Mouse (Mus musculus) neural tube, embryonic 15.5 days (tissue): ENCODE data around the gene Ift81. TPM values are rescaled to one million over a fixed set of nuclear protein-coding genes. Genes with fewer than 3 reads are reported as not detected.

ENCODE experiments used
- ATAC-seq: fragments of 200-750 bp; cut with Nextera tagmentation; 2 replicates; pipeline ENCODE4 v1.8.0; 2017; ENCODE audit warnings: mild to moderate bottlenecking, moderate TSS enrichment, moderate library complexity; ENCODE audit not compliant: low FRiP score
- H3K27ac ChIP-seq: fragments of 300-500 bp; sonication (generic); replicated peaks from 2 replicates; pipeline ENCODE4 v1.5.1; 2015; ENCODE audit warnings: mild to moderate bottlenecking, inconsistent platforms
- H3K27me3 ChIP-seq: fragments of 300-500 bp; sonication (generic); replicated peaks from 2 replicates; pipeline ENCODE4 v1.6.1; 2015; ENCODE audit warnings: inconsistent platforms
- H3K36me3 ChIP-seq: fragments of 300-500 bp; sonication (generic); 2 replicates; pipeline ENCODE4 v1.6.1; 2015; ENCODE audit warnings: inconsistent platforms
- H3K4me1 ChIP-seq: fragments of 300-500 bp; sonication (generic); 2 replicates; pipeline ENCODE4 v1.6.1; 2015; ENCODE audit warnings: inconsistent platforms
- H3K4me2 ChIP-seq: fragments of 300-500 bp; sonication (generic); 2 replicates; pipeline ENCODE4 v1.6.1; 2015; ENCODE audit warnings: inconsistent platforms, mild to moderate bottlenecking, moderate library complexity
- H3K4me3 ChIP-seq: fragments of 300-500 bp; sonication (generic); replicated peaks from 2 replicates; pipeline ENCODE4 v1.5.1; 2015; ENCODE audit warnings: mild to moderate bottlenecking, inconsistent platforms
- H3K9ac ChIP-seq: fragments of 300-500 bp; sonication (generic); replicated peaks from 2 replicates; pipeline ENCODE4 v1.6.1; 2015; ENCODE audit warnings: mild to moderate bottlenecking, inconsistent platforms
- H3K9me3 ChIP-seq: fragments of 300-500 bp; sonication (generic); replicated peaks from 2 replicates; pipeline ENCODE4 v1.6.1; 2016; ENCODE audit warnings: inconsistent platforms
- WGBS: fragments of 180-500 bp; shearing (Covaris S2); methylation state at CpG from one replicate; pipeline ENCODE4 v1.1.7; 2015; ENCODE audit warnings: mixed read lengths; 5-methylcytosine and 5-hydroxymethylcytosine counted together
- polyA plus RNA-seq: library from polyadenylated mRNA; unstranded; fragments of >200 nt; fragmentation: Nextera tagmentation; extraction: Ambion mirVana; gene quantifications from 2 replicates; pipeline ENCODE4 v1.2.1, GENCODE M21; 2015

Gene Ift81
- polyA plus RNA-seq, 1 experiment from 2014 or later, result 59.2 TPM

DNA sequence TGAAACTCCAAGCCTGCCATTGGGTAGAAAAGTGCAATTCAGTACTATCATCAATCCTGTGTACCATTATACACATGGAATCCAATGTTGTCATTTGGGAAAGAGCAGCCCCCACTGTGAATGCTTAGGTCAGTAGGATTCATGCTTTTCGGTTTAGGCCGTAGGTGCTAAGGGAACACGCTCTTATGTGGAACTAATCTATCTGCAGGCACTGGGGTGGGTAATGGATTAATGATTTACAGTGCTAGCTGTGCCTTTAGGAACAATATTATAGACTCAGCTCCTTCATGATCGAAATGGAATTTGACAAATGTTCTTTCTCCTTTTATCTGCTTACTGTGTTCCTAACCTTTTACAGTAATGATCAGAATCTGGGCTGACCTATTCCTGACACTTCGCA is 30.2 kb downstream of the Ift81 start:
- WGBS, result 72% methylated on average over 5 of the region's 5 CpGs

DNA sequence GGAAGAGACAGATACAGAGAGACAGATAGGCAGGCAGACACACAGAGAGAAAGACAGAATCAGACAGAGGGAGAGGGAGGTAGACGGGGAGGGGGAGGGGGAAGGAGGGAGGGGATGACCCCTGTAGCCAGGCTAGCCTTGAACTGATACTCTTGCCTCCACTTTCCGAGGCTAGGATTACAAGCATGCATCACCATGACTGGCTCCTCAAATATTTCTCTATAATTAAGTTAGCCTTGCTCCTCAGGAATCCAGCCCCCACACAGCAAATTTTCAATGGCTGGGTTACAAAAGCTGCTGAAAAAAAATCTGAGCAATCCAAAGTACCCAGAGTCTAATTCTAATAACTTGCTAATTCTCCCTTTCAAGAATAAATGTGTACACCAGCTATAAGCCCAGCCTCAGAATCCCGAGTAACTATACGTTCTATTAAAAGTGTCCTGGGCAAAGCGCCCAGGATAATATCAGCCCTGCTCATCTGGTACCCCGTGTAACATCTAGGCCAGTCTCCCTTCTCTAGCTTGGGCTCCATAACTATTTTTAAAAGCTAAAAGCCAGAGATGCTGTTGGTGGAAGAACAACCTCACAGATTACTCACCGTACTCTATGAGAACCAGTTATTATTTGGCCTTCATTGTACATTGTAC is 37.5 kb downstream of the Ift81 start:
- Histone ChIP-seq H3K27ac (no peak overlapping the region), H3K9me3 (no peaks in the 10 kb centered on the region), H3K4me3 (no peak overlapping the region), H3K9ac (no peak overlapping the region), H3K27me3 (no peaks in the 10 kb centered on the region), H3K4me1 (no peaks in the 10 kb centered on the region), H3K36me3 (peaks cover 31% of the 10 kb centered on the region), H3K4me2 (no peak overlapping the region)
- WGBS, result 73% methylated on average over 7 of the region's 7 CpGs
- ATAC-seq, result no peak

More for the DNA sequence above, 30.2 kb downstream of the Ift81 start:
- H3K9ac ChIP-seq, result no peak overlapping the region
- H3K27me3 ChIP-seq, result no peaks in the 10 kb centered on the region
- no peak overlapping the region for H3K27ac ChIP-seq
- ATAC-seq, result no peak
- H3K4me1 ChIP-seq, result no peaks in the 10 kb centered on the region
- H3K9me3 ChIP-seq, result no peaks in the 10 kb centered on the region
- H3K36me3 ChIP-seq, result peaks cover 27% of the 10 kb centered on the region
- H3K4me3 ChIP-seq, result no peak overlapping the region
- no peak overlapping the region for H3K4me2 ChIP-seq

DNA sequence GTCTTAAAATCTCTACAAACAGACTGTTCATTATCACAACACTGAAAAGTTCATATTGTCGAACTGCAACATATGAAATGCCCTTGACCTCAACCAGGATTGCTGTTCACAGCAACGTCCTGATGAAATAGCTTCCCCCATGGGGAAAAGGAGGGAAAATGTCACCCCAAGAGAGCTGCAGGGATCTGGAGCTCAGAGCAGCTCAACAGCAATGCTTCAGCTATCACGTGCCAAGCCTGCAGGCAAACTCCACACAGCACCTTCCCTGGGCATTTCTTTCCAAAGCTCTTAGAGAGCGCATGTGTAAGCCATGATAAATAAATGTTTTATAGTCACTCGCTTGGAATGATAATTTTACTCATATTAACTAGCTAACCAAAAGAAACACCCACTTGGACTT is 42.3 kb downstream of the Ift81 start:
- Histone ChIP-seq H3K4me1 (peaks cover under 1% of the 10 kb centered on the region; the same call in 1 of the 2 replicates), H3K4me2 (no peak overlapping the region), H3K9ac (no peak overlapping the region), H3K27me3 (no peaks in the 10 kb centered on the region), H3K9me3 (no peaks in the 10 kb centered on the region), H3K27ac (no peak overlapping the region), H3K36me3 (peaks cover 17% of the 10 kb centered on the region), H3K4me3 (no peak overlapping the region)
- 79% methylated on average over 5 of the region's 5 CpGs for WGBS
- no peak for ATAC-seq

DNA sequence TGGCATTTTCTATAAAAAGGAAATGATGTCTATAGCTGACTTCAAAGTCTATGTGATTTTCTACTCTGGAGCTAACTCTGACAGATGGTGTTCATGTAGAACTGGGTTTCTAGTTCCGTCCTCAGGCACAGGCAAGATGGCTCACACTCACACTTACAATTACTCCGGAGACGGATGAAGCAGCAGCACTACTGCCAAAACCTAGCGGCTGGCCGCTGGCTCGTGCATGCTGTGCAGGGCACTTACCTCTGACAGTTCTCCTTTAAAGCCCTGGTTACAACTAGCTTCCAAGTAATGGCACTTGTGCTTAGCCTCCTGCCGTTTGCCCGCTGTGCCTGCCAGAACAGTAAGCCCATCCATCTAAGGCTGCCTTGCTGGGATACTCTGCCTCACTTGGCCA is 47.7 kb downstream of the Ift81 start:
- no peak overlapping the region for H3K4me3 ChIP-seq
- H3K27me3 ChIP-seq, result no peaks in the 10 kb centered on the region
- H3K27ac ChIP-seq, result 0 out of 2 replicates have a peak overlapping the region, but pooled peaks have one; percentile 33
- no peaks in the 10 kb centered on the region for H3K9me3 ChIP-seq
- no peak overlapping the region for H3K9ac ChIP-seq
- H3K4me2 ChIP-seq, result no peak overlapping the region
- peaks cover 32% of the 10 kb centered on the region for H3K36me3 ChIP-seq
- no peak for ATAC-seq
- 37% methylated on average over 8 of the region's 8 CpGs for WGBS
- peaks cover 6% of the 10 kb centered on the region; the same call in 1 of the 2 replicates for H3K4me1 ChIP-seq

DNA sequence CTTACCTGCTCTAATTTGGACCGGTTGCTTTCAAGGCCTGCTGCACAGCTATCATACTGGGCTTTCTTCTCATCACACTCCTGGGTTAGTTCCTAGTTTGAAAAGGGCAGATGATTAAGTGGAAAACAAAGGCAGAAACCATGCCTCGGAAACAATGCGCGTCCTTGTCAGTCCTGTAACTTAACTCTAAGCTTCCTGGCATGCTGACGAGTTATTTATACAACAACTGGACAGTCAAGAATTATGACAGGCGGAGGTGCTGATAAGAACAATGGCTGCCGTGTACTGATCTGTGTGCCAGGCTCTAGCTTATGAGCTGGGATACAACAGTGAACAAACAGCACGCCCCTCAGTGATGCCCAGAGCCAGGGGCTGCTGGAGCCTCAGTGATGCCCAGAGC is 53.7 kb downstream of the Ift81 start:
- whole genome bisulfite sequencing, result 79% methylated on average over 8 of the region's 8 CpGs
- Histone ChIP-seq H3K4me1 (0 out of 2 replicates have a peak, but pooled peaks cover 2% of the 10 kb centered on the region), H3K9ac (no peak overlapping the region), H3K9me3 (no peaks in the 10 kb centered on the region), H3K4me3 (no peak overlapping the region), H3K27me3 (no peaks in the 10 kb centered on the region), H3K36me3 (peaks cover 41% of the 10 kb centered on the region), H3K27ac (no peak overlapping the region), H3K4me2 (no peak overlapping the region)
- no peak for ATAC-seq

DNA sequence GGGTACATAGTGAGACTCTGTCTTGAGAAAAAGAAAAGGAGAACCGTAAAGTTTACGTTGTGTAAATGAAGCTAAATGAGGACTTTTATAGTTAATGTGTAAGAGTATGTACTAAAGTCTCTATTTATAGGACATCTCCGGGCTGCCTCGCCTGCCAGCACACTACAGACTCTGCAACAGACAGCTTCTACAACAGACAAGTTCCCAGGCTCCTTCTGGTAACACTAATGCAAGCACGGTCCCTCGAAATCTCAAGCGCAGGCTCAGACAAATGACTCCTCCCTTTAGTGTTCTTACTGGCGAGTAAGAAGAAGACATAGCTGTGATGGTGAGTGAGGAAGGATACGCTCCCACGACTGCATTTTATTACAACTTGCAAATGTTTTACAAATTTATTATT is 56.2 kb downstream of the Ift81 start:
- no peak overlapping the region for H3K4me3 ChIP-seq
- ATAC-seq, result no peak
- WGBS, result 89% methylated on average over 10 of the region's 10 CpGs
- no peak overlapping the region for H3K27ac ChIP-seq
- H3K4me1 ChIP-seq, result no peaks in the 10 kb centered on the region
- H3K4me2 ChIP-seq, result no peak overlapping the region
- no peaks in the 10 kb centered on the region for H3K9me3 ChIP-seq
- peaks cover 27% of the 10 kb centered on the region for H3K36me3 ChIP-seq
- H3K27me3 ChIP-seq, result no peaks in the 10 kb centered on the region
- H3K9ac ChIP-seq, result no peak overlapping the region

DNA sequence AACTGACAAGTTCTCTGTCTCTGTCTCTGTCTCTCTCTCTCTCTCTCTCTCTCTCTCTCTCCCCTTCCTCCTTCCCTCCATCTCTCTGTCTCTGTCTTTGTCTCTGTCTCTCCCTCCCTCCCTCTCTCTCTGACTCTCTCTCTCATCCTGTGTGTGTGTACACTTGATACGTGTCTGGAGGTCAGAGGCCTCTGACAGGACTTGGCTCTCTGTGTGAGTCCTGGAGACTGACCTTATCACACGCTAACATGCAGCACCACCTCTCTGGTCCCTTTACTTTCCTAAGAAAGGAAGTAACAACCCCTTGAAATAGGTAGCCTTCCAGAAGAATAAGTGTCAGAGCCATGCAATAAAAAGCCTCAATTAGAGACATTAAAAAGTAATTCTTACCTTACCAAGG is 59.2 kb downstream of the Ift81 start:
- Histone ChIP-seq H3K4me3 (no peak overlapping the region), H3K9ac (no peak overlapping the region), H3K27me3 (no peaks in the 10 kb centered on the region), H3K36me3 (peaks cover 25% of the 10 kb centered on the region), H3K9me3 (no peaks in the 10 kb centered on the region), H3K4me1 (no peaks in the 10 kb centered on the region), H3K4me2 (no peak overlapping the region), H3K27ac (no peak overlapping the region)
- no peak for ATAC-seq
- 82% methylated on average over 2 of the region's 2 CpGs for WGBS

DNA sequence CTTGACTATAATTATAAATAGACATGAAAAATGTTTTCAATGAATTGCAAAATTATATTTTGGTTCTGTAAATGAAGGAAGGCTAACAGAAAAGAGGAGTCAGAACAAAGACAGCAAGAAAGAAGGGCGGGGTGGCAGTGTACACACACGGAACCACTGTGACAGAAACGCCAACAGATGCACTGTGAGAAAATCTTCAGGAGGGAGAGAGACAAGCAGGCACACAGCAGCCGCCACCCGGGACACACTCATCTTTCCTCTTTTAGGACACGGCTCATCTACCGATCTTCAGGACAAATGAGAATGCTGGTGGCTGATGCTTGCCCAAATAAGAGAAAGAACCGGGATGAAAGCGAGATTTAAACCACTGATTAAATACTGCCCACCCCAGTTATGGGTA is 61.7 kb downstream of the Ift81 start:
- Histone ChIP-seq H3K4me3 (no peak overlapping the region), H3K27ac (no peak overlapping the region), H3K27me3 (no peaks in the 10 kb centered on the region), H3K36me3 (peaks cover 1% of the 10 kb centered on the region), H3K9ac (no peak overlapping the region), H3K9me3 (no peaks in the 10 kb centered on the region), H3K4me1 (0 out of 2 replicates have a peak, but pooled peaks cover 6% of the 10 kb centered on the region), H3K4me2 (no peak overlapping the region)
- no peak for ATAC-seq
- WGBS, result 84% methylated on average over 9 of the region's 9 CpGs

DNA sequence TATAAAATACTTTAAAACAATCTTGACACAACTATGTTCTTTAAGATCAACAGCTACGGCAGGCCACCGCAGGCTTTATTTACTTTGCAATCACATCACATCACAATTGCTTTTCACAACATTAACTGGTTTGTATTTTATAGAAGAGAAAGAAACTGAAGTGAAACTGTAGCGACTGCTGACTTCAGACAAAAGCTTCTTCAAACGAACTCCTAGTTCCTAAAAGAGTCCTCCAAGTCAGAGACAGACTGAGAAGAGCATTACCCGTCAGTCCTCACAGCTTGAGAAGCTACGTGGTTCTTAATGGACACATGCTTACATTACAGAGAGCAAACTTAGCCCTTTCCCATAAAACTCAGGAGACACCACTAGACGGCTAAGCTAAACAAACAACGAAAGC is 63.9 kb downstream of the Ift81 start:
- 0 out of 2 replicates have a peak, but pooled peaks cover 6% of the 10 kb centered on the region for H3K4me1 ChIP-seq
- H3K27me3 ChIP-seq, result no peaks in the 10 kb centered on the region
- ATAC-seq, result no peak
- no peak overlapping the region for H3K4me3 ChIP-seq
- WGBS, result 57% methylated on average over 8 of the region's 8 CpGs
- no peak overlapping the region for H3K27ac ChIP-seq
- no peak overlapping the region for H3K4me2 ChIP-seq
- no peaks in the 10 kb centered on the region for H3K9me3 ChIP-seq
- no peaks in the 10 kb centered on the region for H3K36me3 ChIP-seq
- no peak overlapping the region for H3K9ac ChIP-seq

DNA sequence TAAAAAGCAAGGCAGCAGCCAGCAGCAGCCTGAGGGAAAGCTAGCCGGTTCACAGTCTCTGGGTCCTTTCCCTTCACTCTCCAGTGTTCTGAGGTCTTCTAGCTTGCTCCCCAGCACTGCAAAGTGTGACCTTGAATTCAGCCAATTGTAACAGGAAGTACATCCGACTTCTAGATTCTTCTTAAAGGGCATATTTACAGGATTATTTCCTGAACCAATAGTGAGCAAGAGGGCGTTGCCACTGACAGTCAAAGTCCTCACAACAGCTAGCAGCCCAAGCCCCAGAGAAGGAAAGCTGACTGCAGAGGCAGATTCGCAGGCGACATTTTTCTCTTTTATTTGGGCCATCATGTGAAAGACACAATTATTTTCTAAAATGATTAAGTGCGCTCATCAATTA is 65.6 kb downstream of the Ift81 start:
- H3K4me3 ChIP-seq, result no peak overlapping the region
- no peak overlapping the region for H3K9ac ChIP-seq
- H3K4me1 ChIP-seq, result 0 out of 2 replicates have a peak, but pooled peaks cover 6% of the 10 kb centered on the region
- H3K27ac ChIP-seq, result no peak overlapping the region
- H3K9me3 ChIP-seq, result no peaks in the 10 kb centered on the region
- no peak for ATAC-seq
- no peaks in the 10 kb centered on the region for H3K36me3 ChIP-seq
- 76% methylated on average over 6 of the region's 6 CpGs for WGBS
- no peak overlapping the region for H3K4me2 ChIP-seq
- no peaks in the 10 kb centered on the region for H3K27me3 ChIP-seq

DNA sequence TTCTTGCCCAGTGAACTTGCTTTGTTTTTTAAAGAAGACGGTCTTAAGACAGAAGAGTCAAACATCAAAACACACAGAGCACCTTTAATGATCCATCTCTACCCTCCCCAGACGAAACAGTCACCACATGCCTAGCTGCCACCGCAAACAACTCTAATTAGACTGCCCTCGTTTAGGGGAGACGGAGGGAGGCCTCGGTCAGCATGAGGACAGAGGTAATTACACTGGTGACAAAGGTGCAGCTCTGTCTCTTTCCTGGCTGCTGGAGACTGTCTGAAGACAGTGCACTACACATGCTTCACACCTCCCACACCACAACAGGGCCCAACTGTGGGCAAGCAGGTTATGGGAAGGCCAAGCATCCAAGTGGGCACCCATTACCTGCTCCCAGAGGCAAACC is 66.5 kb downstream of the Ift81 start:
- Histone ChIP-seq H3K27me3 (no peaks in the 10 kb centered on the region), H3K4me2 (no peak overlapping the region), H3K9me3 (no peaks in the 10 kb centered on the region), H3K36me3 (no peaks in the 10 kb centered on the region), H3K27ac (no peak overlapping the region), H3K4me1 (0 out of 2 replicates have a peak, but pooled peaks cover 6% of the 10 kb centered on the region), H3K4me3 (no peak overlapping the region), H3K9ac (no peak overlapping the region)
- no peak for ATAC-seq
- WGBS, result 35% methylated on average over 6 of the region's 6 CpGs

DNA sequence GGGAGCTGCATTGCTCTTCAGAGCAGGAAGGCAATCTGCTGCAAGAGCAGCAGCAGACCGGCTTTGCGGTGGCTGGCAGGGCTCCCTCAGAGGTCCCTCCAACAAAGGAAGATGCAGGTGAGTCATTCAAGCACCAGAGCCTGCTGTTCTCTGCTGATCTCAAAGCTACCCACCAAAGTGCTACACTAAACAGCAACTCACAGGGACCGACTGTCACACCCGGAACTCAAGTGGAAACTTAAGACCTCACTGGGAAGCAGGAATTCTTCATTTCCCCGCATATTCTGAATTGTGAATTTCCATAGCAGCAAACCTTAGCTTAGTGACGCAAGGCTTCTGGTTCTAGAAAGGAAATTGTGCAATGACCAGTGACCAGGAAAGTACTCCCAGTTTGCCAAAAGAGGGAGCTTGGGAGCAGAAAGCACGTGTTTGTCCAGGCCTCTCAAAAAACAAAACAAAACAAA is 67.0 kb downstream of the Ift81 start:
- H3K36me3 ChIP-seq, result no peaks in the 10 kb centered on the region
- no peak overlapping the region for H3K27ac ChIP-seq
- 51% methylated on average over 7 of the region's 7 CpGs for WGBS
- H3K4me3 ChIP-seq, result no peak overlapping the region
- H3K4me2 ChIP-seq, result no peak overlapping the region
- H3K4me1 ChIP-seq, result 0 out of 2 replicates have a peak, but pooled peaks cover 6% of the 10 kb centered on the region
- no peaks in the 10 kb centered on the region for H3K27me3 ChIP-seq
- no peaks in the 10 kb centered on the region for H3K9me3 ChIP-seq
- ATAC-seq, result no peak
- no peak overlapping the region for H3K9ac ChIP-seq
